Mouse (Mus musculus): ENCODE measurements around the gene Cers6.

DNA sequence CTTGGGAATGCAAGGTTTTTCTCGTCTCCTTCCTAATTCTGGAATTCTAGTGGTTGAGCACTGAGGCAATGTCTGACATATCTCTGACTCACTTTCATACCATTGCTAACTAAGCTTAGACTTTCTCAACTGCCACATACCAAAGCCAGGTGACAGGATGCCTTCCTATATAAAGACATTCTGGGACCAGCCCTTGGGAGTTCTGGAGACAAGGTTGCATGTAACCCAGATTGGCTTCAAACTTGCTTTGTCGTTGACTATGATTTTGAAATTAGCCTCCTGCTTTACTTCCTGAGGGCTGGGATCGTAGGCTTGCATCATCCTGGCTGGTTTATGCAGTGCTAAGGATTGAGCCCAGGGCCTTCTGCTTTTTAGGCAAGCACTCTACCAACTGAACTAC, 122.2 kb downstream of the Cers6 start:
- TF ChIP-seq EP300 (IDR thresholded peaks at IDR 0.05; ENCODE audit: low read depth) (no peak), CTCF (IDR thresholded peaks at IDR 0.05; ENCODE audit: low read depth) (no peak)
